Mouse (Mus musculus): Measurements from ENCODE around the gene Mamdc2.

DNA sequence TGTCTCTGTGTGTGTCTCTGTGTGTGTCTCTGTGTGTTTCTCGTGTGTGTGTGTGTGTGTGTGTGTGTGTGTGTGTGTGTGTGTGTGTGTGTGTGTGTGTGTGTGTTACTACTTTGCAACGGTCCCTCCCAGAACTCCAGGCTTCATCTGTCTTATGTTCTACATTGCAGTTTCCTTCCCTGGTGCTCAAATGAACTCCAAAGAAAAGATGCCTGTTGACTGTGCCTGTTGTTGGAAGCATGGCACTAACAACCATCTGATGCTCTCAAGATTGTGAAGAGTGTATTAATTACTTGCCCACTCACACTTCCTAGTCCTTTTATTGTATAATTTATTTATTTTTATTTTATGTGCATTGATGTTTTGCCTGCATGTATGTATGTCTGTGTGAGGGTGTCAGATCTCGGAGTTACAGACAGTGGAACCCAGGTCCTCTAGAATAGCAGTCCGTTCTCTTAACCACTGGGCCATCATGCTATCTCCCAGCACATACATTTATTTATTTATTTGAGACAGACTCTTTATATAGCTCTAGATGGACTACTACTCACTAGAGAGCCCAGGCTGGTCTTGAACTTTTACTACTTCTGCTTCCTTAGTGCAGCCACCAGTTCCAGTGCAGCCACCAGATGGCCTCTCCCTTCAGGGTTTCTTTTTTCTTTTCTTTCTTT, 174.1 kb downstream of the Mamdc2 start:
- TF ChIP-seq EP300 (optimal IDR thresholded peaks at IDR 0.05) (no peak), CTCF (IDR thresholded peaks at IDR 0.05; ENCODE audit: low read depth) (no peak)
